Mouse (Mus musculus) urinary bladder, postnatal 36 days (tissue): ENCODE data around the gene Olfr731.

Experiments used
- DNase-seq, 2 experiments: peaks; one replicate each; pipeline ENCODE4 v3.0.0; 2022; ENCODE audit warnings: low spot score in 2 of 2, mixed read lengths in 1 of 2

Olfr731 gene

GRCm38 (mm10) chr14:50241766-50242165, at the start of gene Olfr731:
TSS of gene Olfr731 (minus strand) at chr14:50241866.
- DNase-seq, result no peak

GRCm38 (mm10) chr14:50284106-50284505, 42.4 kb upstream of the Olfr731 start, which contains the start of gene Olfr732:
TSS of gene Olfr732 (minus strand) at chr14:50284206.
- DNase-seq, result no peak

- DNase-seq, result no peak
Measured at GRCm38 (mm10) chr14:50188098-50188497, 53.6 kb downstream of the Olfr731 start, which contains the start of gene Olfr730. TSS of gene Olfr730 (minus strand) at chr14:50188198.
